Mouse (Mus musculus) hindbrain, postnatal 0 days (tissue): ENCODE results near the gene Hs6st3. TPM values are rescaled to one million over a fixed set of nuclear protein-coding genes. Genes with fewer than 3 reads are reported as not detected.

Source experiments
- ATAC-seq: fragments of 200-750 bp; cut with Nextera tagmentation; 2 replicates; pipeline ENCODE4 v1.8.0; 2017; ENCODE audit warnings: mild to moderate bottlenecking, moderate TSS enrichment, moderate library complexity
- DNase-seq: peaks from one replicate; pipeline ENCODE4 v3.0.0-alpha.2; 2015; ENCODE audit warnings: low spot score
- H3K27ac ChIP-seq: fragments of 300-500 bp; sonication (generic); 2 replicates; pipeline ENCODE4 v1.5.1; 2014; ENCODE audit warnings: mild to moderate bottlenecking
- H3K27me3 ChIP-seq: fragments of 300-500 bp; sonication (generic); 2 replicates; pipeline ENCODE4 v1.6.1; 2014; ENCODE audit warnings: low read length, mixed read lengths; ENCODE audit not compliant: insufficient read depth
- H3K36me3 ChIP-seq: fragments of 300-500 bp; sonication (generic); 2 replicates; pipeline ENCODE4 v1.6.1; 2014; ENCODE audit warnings: low read length, mixed read lengths; ENCODE audit not compliant: insufficient read depth
- H3K4me1 ChIP-seq: fragments of 300-500 bp; sonication (generic); 2 replicates; pipeline ENCODE4 v1.6.1; 2014; ENCODE audit warnings: antibody characterized with exemption, low read length, mixed read lengths; ENCODE audit not compliant: insufficient read depth
- H3K4me2 ChIP-seq: fragments of 300-500 bp; sonication (generic); 2 replicates; pipeline ENCODE4 v1.6.1; 2014; ENCODE audit warnings: low read depth, mild to moderate bottlenecking, low read length, moderate library complexity, mixed read lengths
- H3K4me3 ChIP-seq: fragments of 300-500 bp; sonication (generic); 2 replicates; pipeline ENCODE4 v1.5.1; 2014; ENCODE audit warnings: low read length
- H3K9ac ChIP-seq: fragments of 300-500 bp; sonication (generic); replicated peaks from 2 replicates; pipeline ENCODE4 v1.6.1; 2014; ENCODE audit warnings: mild to moderate bottlenecking, low read length, moderate library complexity, mixed read lengths
- H3K9me3 ChIP-seq: fragments of 300-500 bp; sonication (generic); 2 replicates; pipeline ENCODE4 v1.6.1; 2016; ENCODE audit warnings: low read length, mixed read lengths
- CTCF ChIP-seq: IDR thresholded peaks from 2 replicates; pipeline ENCODE4 v1.5.1; 2016; ENCODE audit warnings: antibody characterized with exemption, control low read depth, low read depth
- WGBS: fragments of 180-500 bp; shearing (Covaris S2); extraction: QIAGEN DNeasy Blood & Tissue Kit; methylation state at CpG from one replicate; pipeline ENCODE4 v1.1.7; 2014; 5-methylcytosine and 5-hydroxymethylcytosine counted together
- polyA plus RNA-seq: library from polyadenylated mRNA; unstranded; fragments of >200 nt; fragmentation: Nextera tagmentation; extraction: Ambion mirVana; gene quantifications from 2 replicates; pipeline ENCODE4 v1.2.1, GENCODE M21; 2015
- total RNA-seq: library from RNA; depleted of rRNA; stranded (reverse); fragments of >200 nt; gene quantifications from 2 replicates; pipeline ENCODE4 v1.2.3, GENCODE M21; 2014

Hs6st3 gene
- total and polyA plus RNA-seq, 2 experiments from 2014 or later, result 2.8 to 38.6 TPM

DNA sequence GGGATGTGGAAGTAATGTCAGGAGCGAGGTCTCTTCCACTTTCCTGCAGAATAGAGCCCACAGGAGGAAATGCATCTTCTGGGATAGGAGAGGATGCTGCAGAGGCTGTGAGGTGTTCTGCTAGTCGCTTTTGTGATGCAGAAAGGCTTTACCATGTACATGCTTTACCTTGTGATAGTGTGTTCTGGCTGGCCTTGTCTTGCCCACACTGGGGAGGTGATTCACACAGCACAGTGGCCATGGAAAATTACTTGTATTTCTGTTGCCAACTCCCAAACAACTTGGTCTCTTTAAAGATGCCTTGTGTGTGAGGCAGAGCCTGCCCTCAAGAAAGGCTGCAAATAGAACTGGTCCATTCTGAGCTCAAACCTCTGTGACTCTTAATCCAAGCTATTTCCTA, 180.2 kb downstream of the Hs6st3 start:
- no peaks in the 10 kb centered on the region for H3K9me3 ChIP-seq

DNA sequence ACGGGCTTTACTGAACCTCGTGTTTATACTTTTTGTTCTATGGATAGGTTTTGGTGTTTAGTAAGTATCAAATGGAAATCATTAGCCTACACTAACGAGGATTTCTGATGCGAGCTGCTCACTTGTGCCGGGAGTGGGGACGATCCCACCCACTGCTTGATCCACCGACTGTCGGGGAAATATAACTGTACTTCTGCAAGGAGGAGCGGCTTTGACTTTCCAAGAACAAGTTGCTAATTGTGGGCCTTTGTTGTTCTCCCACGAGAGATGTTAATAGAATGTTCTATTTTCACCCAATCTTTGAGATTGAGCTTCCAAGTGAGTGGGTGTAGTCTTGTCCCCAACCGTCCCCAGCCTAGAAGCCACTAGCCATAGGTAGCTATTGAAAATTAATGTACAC, 209.1 kb downstream of the Hs6st3 start:
- no peaks in the 10 kb centered on the region for H3K4me1 ChIP-seq
- H3K27ac ChIP-seq, result no peak overlapping the region
- ATAC-seq, result no peak
- no peak overlapping the region for H3K9ac ChIP-seq
- H3K27me3 ChIP-seq, result no peaks in the 10 kb centered on the region
- no peak overlapping the region for H3K4me3 ChIP-seq
- no peak for DNase-seq
- peak overlapping the region; percentile 10; the same call in 1 of the 2 replicates for H3K4me2 ChIP-seq
- TF ChIP-seq CTCF, result no peak
- no peaks in the 10 kb centered on the region for H3K36me3 ChIP-seq
- 77% methylated on average over 11 of the region's 11 CpGs for WGBS
- no peaks in the 10 kb centered on the region for H3K9me3 ChIP-seq

More for the DNA sequence above, 180.2 kb downstream of the Hs6st3 start:
- Histone ChIP-seq H3K4me1 (no peaks in the 10 kb centered on the region), H3K4me3 (no peak overlapping the region), H3K27me3 (no peaks in the 10 kb centered on the region), H3K27ac (no peak overlapping the region), H3K4me2 (no peak overlapping the region), H3K9ac (no peak overlapping the region), H3K36me3 (no peaks in the 10 kb centered on the region)
- no peak for TF ChIP-seq CTCF
- DNase-seq (no peak), ATAC-seq (no peak)
- 84% methylated on average over 2 of the region's 2 CpGs for WGBS

DNA sequence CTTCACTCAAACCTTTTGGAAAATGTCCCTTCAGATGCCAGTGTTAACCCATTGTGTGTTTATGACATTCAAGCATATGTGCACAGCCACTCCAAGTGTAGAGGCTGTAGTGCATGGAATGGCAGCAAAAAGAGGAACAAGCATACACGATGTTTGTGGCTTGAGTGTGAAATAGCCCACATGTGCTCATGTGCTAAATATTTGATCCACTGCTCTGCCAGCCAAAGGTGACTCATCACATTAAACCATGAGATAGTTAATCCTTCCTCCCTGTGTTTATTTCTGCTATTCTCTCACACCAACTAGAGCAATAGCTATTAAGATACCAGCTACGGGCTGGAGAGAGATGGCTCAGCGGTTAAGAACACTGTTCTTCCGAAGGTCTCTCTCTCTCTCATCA, 223.3 kb downstream of the Hs6st3 start:
- WGBS, result 97% methylated on average over 4 of the region's 4 CpGs
- TF ChIP-seq CTCF, result no peak

DNA sequence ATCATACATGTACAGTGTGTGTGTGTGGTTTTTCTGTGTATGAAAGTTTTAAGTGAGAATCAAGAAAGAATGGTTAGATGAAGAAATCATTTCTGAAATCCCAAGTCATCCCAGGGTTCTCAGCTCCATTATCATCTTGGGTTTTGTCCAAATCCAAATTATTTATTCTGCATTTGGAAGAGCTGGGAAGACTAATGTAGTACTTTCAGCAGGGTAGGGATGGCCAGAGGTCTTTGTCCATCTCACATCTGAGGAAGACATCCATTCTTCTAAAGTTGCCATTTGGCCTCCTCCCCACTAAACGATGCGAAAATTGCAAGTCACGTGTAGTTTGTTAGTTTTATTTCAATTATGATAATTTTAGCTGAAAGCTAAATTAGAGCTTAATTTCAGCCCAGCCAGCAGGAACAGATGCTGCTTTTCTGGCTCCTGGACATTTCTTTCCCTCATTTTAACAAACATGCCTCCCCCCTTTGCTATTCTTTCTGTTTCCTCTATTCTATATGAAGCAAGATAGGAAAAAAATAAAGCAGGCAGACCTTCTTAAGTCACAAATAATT, 229.8 kb downstream of the Hs6st3 start:
- Histone ChIP-seq H3K9me3 (no peaks in the 10 kb centered on the region), H3K4me2 (no peak overlapping the region), H3K36me3 (no peaks in the 10 kb centered on the region), H3K27me3 (no peaks in the 10 kb centered on the region), H3K4me3 (no peak overlapping the region), H3K4me1 (no peaks in the 10 kb centered on the region; the same call in 1 of the 2 replicates), H3K27ac (no peak overlapping the region), H3K9ac (no peak overlapping the region)
- no peak for TF ChIP-seq CTCF
- WGBS, result 54% methylated on average over 3 of the region's 3 CpGs
- DNase-seq (peak; percentile 15), ATAC-seq (no peak)

More for the DNA sequence above, 223.3 kb downstream of the Hs6st3 start:
- ATAC-seq, result no peak
- Histone ChIP-seq H3K4me1 (no peaks in the 10 kb centered on the region), H3K36me3 (no peaks in the 10 kb centered on the region), H3K4me2 (no peak overlapping the region), H3K9me3 (no peaks in the 10 kb centered on the region), H3K9ac (no peak overlapping the region), H3K4me3 (no peak overlapping the region), H3K27me3 (no peaks in the 10 kb centered on the region), H3K27ac (no peak overlapping the region)
- DNase-seq, result no peak

DNA sequence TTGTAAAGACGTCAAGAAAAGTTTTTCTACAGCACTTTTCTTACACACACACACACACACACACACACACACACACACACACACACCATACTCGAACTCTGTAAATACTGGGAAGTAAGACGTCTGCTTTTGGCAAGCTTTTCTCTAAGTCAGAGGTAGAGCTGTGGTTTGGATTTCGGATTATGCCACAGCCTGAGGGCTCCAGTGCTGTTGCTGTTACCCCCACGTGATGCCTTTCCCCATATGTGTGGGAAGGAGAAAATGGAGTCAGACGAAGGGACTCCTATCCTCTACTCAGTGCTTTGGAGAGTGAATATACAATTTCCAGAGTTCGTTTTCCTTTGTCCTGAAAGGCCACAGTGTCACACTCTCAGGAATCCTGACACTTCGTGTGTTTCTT, 231.1 kb downstream of the Hs6st3 start:
- H3K9me3 ChIP-seq, result no peaks in the 10 kb centered on the region
- H3K36me3 ChIP-seq, result no peaks in the 10 kb centered on the region
- no peaks in the 10 kb centered on the region for H3K27me3 ChIP-seq
- no peak for DNase-seq
- H3K4me1 ChIP-seq, result no peaks in the 10 kb centered on the region; the same call in 1 of the 2 replicates
- no peak for ATAC-seq
- 61% methylated on average over 8 of the region's 8 CpGs for WGBS
- H3K4me2 ChIP-seq, result no peak overlapping the region
- H3K9ac ChIP-seq, result no peak overlapping the region
- no peak overlapping the region for H3K4me3 ChIP-seq
- peak overlapping the region; percentile 42; the same call in 1 of the 2 replicates for H3K27ac ChIP-seq
- no peak for TF ChIP-seq CTCF

DNA sequence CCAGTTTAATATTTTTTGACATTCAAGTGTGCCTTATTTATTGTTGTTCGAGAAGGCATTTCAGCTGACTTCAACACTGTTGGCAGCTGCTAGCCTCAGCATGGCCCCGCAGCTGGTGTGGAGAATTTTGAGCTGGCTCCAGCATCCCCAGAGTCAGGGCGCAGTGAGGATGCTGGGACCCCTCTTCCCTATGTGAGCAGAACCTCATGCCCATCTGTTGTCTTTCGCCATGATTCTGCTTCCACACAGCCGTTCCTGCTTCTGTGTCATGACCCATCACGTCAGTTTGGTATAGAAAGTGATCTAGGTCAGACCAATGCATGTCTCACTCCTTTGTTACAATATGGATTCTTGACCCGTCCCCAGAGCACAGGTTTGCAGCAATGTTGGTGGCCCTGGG, 231.9 kb downstream of the Hs6st3 start:
- H3K4me2 ChIP-seq, result no peak overlapping the region
- H3K9ac ChIP-seq, result no peak overlapping the region
- no peak overlapping the region for H3K4me3 ChIP-seq
- no peak for TF ChIP-seq CTCF
- H3K27me3 ChIP-seq, result no peaks in the 10 kb centered on the region
- no peaks in the 10 kb centered on the region for H3K9me3 ChIP-seq
- H3K4me1 ChIP-seq, result no peaks in the 10 kb centered on the region; the same call in 1 of the 2 replicates
- DNase-seq (peak; percentile 45), ATAC-seq (peak; percentile 77)
- H3K36me3 ChIP-seq, result no peaks in the 10 kb centered on the region
- H3K27ac ChIP-seq, result peak overlapping the region; percentile 1; the same call in 1 of the 2 replicates
- WGBS, result 46% methylated on average over 7 of the region's 7 CpGs

DNA sequence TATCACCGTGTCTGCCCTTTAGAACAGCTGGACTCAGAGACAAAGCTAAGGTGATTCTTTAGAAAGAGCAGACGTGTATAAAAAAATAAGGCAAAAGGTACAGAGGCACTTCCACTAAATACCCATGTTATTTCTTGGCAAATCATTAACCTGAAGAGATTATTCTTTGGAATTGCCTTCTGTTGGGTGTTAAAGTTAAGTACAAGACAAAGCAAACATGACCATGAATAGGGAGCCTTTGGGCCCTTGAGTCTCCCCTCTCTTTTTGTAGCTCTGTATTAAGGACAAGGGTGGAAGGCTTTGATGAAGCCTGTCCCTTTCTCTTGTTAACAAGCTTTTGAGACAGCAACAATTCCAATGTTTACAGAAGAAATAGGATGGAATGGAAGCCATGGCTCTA, 241.2 kb downstream of the Hs6st3 start:
- 85% methylated on average over 2 of the region's 2 CpGs for WGBS
- no peaks in the 10 kb centered on the region for H3K4me1 ChIP-seq

More for the DNA sequence above, 241.2 kb downstream of the Hs6st3 start:
- Histone ChIP-seq H3K9me3 (no peaks in the 10 kb centered on the region), H3K4me2 (no peak overlapping the region), H3K27ac (no peak overlapping the region), H3K9ac (no peak overlapping the region), H3K27me3 (no peaks in the 10 kb centered on the region), H3K4me3 (no peak overlapping the region), H3K36me3 (no peaks in the 10 kb centered on the region)
- ATAC-seq, result no peak
- no peak for TF ChIP-seq CTCF
- no peak for DNase-seq
